Mouse (Mus musculus): ENCODE results near the gene Nr2f2.

Nr2f2 gene

DNA sequence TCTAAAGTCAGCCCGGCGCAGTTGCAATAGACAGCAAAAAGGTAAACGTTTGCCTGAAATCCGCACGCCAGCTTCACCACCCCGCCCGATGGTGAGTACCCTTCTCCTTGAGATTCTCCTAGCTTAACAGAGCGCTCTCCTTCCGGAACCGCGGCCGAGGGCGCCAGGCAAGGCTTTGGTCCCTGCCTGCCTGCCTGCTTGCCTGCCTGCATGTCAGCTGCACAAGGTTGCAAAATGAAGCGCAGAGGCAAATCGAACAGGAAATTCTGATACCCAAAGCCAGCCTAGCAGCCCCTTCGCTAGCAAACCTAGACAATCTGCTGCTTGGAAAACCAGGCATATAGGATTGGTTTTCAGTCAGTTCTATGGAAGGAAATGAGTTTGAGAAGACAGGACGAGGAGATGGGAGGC, 1.1 kb downstream of the Nr2f2 start:
- in situ Hi-C loops (cut with MboI), result no loop called here

DNA sequence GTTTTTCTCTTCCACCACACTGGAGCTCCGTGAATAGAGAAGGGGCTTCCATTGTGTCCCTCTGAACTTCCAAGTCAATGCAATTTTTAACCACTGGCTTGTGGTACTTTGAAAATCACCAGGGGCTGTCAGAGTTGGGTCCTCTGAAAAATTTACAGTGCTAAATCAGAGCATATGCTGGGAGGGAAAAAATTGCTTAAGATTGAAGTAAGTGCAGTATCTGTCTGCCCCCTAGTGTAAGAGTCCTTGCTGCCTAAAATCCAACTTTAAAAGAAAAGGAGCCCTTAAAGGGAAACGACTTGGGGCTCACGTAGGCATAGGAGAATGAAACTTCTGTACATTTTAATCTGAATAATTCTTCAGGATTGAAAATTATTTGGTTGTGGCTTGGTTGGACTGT, 1.7 kb downstream of the Nr2f2 start:
- in situ Hi-C loops (cut with MboI), result no loop called here

DNA sequence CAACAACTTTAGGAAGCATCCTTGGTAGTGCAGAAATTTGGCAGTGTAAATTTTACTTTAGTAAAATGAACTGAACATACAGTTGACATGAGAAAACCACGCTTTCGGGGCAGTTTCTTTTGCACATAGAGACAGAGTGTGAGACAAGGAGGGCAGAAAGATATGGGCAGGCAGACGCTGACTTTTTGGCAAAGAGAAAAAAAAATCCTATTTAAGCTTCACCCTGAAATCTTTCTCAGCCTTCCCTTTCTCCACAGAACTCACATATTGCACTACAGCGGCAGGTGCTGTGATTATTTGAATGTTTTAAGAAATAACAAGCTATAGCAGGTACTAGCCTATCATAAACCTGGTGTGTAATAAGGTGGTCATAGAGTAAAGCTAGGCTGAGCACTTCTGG, 3.2 kb downstream of the Nr2f2 start:
- in situ Hi-C loops (cut with MboI), result no loop called here

DNA sequence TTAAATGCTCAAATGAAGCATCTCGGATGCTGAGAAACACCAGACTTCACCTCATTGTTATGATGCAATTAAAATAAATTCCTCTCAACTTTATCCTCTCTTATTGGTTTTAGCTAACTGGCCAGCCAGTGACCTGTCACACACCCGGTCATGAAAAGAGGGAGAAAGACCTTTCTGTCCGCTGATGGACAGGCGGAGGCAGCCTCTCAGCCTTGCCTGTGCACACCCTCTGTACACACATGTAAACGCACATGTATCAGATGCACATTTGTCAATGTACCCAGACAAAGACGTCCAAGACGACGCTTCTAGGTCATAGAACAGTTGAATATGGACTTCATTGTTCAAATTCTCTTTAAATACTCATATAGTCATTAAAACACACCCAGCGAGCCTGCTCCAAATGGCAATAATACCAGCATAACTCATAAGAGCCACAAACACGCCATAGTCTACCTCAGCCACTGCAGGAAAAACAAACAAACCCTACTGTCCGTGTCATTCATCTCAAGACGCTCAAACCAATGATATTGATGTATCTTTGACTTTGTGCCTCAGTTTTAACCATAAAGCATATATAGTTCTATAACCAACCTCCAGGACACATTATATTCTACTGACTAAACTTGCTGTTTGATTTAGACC, 3.9 kb downstream of the Nr2f2 start:
- in situ Hi-C loops (cut with MboI), result no loop called here

DNA sequence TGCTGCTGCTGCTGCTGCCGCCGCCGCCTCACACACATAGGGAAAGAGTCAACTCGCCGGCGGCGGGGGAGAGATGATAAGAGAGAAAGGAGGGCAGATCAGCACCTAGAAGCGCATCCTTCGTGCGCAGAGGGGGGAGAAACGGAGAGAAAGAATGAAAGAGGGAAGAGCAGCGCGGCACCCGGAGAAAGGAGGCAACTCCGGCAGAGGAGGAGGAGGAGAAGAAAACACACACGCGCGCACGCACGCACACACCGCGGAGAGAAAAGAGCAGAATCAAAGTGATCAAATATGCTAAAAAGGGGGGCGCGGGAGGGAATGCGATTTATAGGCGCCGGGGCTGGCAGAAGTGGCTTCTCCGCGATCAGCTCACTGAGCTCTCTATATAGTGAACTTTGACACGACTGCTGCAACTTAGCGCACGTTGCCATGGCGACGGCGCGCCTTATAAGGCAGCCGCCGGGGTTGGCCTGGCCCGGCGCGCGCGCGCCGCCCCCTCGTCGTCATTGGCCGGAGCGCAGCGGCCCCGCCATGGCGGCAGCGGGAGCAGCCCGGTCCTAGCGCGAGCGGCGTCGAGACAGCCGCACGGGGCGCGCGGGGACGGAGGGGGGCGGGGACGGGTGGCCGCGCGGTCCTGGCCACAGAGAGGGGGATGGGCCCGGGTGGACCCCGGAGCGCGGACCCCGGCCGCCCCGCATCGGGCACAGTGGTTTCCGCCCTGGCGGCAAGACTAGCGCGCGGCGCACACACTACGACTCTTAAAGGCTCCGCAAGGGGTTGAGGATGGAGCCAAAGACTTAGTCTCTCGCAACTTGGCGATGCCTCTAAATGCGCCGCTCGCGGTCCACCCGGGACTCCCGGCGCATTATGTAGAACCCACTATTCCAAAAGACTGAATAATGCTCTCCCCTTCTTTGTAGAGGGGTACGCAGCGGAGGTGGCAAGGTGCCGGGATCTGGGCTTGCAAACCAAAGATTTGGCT, 4.9 kb downstream of the Nr2f2 start:
- in situ Hi-C loops (cut with MboI), result no loop called here

DNA sequence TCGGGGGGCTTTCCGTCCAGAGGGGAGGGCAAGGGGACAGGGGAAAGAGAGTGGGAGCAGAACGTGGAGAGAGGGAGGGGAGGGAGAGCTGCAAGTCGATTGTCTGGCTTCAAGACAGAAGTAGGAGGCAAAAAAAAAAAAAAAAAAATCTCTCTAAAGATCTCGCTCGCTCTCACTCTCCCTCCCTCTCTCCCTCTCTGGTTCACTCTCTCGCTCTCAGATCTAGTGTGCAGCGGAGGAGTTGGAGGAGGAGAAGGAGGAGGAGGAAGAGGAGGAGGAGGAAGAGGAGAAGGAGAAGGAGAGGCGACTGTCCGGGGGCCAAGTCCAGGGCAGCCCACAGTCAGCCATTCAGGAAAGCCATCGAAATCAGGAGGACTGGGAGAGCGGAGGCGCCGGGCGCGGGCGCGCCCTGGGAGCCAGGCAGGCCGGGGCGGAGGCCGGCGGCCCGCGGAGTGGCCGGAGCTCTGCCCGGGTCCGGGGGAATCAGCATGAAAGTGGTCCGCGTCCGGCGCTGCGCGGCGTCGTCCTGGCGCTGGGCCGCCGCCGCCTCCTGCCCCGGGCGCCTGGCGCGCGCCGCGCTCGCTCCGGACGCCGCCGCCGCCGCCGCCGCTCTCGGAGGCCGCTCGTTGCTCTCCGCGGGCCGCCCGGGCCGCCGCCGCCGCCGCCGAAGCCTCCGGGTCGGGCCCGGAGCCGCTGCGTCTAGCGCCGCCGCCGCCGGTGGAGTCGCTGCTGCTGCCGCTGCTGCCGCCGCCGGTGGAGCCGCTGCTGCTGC, 5.7 kb downstream of the Nr2f2 start:
- in situ Hi-C loops (cut with MboI), result no loop called here

DNA sequence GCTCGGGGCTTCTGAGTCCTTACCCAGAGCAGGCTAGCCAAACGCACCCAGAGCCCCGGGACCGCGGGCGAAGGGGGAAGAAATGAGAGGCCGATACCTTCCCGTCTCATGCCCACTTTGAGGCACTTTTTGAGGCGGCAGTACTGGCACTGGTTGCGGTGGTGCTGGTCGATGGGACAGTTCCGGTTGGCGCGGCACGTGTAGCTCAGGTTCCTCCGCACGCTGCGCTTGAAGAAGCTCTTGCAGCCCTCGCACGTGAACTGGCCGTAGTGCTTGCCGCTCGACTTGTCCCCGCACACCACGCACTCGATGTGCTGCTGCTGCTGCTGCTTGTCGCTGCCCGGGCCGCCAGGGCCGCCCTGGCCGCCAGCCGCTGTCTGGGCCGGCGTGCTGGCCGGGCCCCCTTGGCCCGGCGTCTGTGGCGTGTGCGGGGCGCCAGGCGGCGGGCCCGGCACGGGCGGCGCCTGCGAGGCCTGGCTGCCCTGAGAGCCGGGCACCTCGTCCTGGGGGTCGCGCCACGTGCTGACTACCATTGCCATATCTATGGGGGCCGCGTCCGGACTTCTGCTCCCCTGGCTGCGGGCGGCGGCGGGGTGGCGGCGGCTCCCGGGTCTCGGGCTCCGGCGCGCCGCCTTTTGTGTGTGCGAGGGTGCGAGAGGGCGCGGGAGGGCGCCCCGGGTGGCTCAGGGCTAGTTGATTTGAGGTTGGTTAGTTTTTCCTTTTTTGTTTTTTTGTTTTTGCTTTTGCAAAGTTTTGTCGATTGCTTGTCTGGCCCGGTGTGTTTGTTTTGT, 6.5 kb downstream of the Nr2f2 start:
- in situ Hi-C loops (cut with MboI), result no loop called here

DNA sequence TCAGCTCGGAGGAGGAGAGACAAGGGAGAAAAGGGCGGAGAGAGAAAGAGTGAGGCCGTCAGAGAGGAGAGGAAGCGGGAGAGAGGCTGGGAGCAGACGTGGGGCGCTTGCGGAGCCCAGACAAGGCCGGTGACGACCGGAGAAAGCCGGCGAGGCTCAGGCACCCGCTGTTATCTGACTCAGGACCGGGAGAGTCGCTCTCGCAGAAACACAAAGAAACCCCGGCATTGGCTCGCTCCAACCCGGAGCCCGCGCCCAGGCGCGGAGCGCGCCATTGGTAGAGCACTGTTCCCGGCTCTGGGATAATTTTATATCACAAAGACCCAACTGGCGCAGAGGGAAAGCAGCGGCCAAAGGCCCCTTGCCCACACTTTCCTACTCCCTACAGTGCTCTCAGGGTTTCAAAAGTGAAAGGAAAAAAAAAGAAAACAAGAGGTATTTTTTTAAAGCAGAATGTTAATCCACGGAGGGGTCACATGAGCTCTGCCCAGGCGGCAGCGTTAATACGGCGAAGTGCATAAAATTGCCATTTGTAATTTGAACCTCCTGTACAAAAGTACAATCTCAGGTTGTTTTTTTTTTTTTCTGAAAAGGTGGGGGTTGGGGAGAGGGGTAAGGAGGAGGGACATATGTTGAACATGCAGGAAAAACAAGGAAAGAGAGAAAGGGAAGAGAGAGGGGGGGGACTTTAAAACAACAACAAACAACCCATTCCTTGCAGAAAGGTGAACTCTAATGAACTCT, 7.5 kb downstream of the Nr2f2 start:
- in situ Hi-C loops (cut with MboI), result no loop called here

DNA sequence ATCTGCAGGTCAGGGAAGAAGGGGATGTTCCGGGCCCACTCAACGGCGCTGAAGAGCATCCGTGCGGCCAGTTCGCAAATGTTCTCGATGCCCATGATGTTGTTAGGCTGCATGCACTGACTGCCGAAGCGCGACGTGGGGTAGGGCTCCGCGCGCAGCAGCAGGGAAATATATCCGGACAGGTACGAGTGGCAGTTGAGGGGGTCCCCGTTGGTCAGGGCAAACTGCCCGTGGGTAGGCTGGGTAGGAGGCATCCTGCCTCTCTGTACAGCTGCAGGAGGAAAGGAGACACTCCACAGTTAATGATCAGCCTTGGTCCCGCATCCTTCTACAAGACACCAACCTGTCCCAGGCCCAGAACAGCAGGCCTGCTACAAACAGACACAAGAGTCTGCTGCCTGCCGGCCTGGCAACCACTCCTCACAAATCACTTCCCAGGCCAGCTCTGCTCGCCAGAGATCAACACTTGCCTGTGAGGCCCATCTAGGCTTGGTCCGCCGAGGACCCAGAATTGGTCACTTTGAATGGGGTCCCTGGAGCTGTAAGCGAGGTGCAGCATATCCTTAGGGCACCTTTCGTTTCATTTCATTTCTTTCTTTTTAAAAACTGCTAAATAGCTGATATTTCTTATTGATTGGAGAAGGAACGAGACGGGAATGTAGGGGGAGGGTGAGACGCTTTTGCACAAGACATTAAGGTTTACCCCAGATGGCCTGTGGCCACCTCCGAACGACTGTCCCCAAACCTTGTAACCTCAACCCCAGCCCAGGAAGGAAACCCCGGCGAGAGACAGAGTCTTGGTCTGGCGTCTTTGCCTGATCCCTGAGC, 8.3 kb downstream of the Nr2f2 start:
- in situ Hi-C loops (cut with MboI), result no loop called here

DNA sequence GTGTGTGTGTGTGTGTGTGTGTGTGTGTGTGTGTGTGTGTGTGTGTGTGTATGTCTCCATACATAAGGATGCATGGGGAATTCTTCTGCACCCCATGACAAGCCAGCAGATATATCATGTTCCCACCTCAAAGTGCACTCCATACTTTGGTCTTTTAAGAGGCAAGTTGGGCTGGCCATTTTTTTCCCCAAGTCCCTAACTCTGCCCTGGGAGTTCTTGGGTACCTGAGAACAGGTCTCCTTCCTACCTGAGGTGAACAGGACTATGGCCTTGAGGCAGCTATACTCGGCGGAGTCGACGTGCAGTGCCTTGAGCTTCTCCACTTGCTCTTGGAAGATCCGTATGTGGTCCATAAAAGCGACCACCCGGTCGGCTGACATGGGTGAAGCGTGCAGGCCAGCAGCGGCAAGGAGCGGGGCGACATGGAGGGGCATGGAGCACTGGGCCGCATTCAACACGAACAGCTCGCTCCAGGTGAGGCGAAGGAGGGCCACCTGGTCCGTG, 9.0 kb downstream of the Nr2f2 start:
- in situ Hi-C loops (cut with MboI), result no loop called here

DNA sequence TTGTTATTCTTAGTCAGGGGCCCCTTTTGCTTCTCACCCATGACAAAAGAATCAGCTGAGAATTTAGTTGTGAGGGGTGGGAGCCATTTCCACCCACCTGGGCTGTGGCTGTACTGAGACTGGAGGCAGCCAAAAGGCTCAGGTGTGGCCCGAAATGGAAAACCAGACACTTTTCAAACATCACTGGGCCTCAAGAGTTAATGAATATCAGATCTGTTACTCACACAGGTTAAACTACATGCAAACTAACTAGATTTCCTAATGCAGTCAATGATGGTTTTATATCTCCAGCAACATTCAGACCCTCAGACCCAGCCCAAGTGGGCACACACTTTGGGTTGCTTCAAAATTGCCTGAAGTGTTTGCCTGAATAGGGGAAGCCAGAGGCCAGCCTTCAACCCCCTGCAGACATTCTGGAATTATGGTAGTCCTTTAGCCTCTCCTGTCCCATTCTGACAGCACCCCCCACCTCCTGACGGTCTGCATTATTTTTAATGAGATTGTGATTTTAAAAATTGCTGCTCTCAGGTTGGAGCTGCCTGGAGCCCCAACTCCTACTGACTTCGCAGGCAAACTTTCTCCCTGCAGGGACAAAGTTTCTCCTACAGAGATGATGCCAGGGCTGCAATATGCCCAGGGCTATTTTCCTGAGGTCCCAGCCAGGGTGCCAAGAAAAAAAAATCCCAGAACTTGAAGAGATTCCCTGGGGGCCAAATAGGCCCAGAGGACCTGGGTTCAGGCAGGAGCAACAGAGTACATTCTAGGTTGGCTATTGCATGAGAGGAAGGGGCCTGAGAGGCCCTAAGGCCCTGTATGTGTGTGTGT, 9.6 kb downstream of the Nr2f2 start:
- in situ Hi-C loops (cut with MboI), result no loop called here

DNA sequence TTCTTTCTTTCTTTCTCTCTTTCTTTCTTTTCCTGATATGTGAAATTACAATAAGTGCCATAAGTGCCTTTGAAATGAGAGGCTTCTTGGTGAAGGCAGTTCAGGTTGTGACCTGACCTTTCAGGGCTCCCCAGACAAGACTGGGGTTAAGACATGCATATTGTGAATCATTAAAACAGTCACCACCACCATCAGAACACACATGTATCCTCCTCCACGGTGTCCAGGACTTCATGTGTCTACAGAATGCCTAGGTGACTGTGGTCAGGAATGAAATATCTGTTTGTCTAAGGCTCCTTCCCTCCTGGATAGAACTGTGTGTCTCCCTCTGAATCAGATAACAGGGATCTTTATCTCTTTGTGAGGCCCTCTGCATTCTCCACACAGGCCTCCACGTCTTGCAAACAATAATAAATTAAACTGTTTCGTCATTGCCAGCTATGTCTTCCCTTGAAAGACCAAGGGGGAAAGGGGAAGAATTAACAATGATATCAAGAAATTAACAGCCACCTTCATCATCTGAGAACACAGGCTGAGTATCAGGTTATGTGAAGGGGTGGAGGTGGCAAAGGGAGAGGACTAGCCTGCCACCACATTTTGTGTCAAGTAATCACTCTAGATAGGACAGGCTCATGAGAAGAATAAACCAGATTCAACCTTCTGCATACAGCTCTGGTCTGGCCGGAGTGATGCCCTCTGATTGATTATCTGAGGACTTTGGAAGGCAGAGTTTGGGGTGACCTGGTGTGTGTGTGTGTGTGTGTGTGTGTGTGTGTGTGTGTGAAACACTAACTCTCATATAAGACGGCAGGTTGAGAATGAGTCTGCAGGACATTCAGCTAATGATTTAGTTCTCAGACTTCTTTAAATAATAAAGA, 10.6 kb downstream of the Nr2f2 start:
- in situ Hi-C loops (cut with MboI), result no loop called here

DNA sequence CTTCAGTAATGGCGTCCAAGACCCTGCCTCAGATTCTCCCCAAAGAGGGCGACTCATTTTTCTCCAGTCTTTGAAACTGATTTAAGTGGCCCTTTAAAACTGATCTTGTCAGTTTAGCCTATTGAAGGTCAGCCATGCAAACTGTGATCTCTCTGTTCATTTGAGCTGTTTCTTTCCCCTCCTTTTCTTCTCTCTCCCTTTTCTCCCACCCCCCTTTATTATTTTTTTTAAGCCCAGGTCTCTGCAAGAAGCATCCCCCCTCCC, 11.2 kb downstream of the Nr2f2 start:
- in situ Hi-C loops (cut with MboI), result no loop called here

DNA sequence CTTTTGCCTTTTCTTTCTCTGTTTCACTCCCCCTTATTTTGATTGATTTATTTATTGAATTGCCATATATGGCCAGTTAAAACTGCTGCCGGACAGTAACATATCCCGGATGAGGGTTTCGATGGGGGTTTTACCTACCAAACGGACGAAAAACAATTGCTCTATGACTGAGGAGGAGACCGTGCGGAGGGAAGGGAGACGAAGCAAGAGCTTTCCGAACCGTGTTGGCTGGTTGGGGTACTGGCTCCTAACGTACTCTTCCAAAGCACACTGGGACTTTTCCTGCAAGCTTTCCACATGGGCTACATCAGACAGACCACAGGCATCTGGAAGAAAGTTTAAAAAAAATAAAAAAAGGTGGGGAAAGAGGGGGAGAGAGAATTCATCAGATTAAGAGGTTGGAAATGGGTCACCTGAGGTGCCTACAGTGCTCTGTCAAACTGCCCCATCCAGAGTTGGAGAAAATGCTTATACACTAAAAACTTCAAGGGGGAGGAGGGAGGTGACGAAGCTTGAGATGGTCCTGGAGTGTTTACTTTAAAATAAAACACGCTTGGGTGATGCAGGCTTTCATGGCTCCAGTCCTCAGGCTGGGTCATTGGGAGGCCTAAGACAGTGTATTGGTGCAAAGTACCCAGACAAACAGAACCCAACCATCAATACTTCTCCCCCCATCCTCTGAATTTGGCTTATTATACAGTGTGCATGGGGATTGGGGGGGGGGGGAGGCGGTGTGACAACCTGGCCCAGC, 11.8 kb downstream of the Nr2f2 start:
- in situ Hi-C loops (cut with MboI), result no loop called here

DNA sequence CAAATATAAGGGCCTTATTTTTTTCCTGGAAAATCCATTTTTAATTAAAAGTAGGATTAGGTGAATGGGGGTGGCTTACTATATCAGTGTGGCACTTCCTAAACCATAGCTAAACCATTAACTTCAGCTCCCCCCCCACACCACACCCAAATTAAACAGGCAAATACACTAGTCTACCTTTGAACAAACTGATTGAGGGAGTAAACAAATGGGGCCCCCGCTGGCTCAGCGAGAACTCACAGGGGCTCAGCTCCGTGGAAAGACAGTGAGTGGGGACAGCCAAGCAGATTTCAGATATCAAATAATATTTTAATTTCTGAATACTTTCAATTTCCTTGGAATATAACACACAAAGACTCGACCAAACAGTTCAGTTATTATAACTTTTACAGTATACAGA, 13.4 kb downstream of the Nr2f2 start:
- in situ Hi-C loops (cut with MboI), result no loop called here

DNA sequence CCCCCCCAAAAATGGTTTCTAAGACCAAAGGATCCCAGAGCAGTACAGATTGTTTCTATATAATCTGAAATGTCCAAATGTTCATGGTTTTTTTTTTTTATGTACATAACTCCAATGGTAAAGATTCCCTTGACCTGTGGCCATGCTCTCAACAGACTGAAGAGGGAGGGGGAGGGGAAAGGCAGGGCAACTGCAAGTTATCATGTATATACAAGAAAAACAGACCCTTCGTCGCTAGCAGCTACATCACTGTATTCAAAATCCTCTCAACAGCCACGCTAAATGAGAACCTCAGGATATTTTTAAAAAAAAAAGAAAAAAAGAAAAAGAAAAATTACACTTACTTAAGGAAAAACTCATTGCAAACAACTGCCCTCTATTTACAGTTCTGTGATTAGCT, 13.9 kb downstream of the Nr2f2 start:
- in situ Hi-C loops (cut with MboI), result no loop called here

DNA sequence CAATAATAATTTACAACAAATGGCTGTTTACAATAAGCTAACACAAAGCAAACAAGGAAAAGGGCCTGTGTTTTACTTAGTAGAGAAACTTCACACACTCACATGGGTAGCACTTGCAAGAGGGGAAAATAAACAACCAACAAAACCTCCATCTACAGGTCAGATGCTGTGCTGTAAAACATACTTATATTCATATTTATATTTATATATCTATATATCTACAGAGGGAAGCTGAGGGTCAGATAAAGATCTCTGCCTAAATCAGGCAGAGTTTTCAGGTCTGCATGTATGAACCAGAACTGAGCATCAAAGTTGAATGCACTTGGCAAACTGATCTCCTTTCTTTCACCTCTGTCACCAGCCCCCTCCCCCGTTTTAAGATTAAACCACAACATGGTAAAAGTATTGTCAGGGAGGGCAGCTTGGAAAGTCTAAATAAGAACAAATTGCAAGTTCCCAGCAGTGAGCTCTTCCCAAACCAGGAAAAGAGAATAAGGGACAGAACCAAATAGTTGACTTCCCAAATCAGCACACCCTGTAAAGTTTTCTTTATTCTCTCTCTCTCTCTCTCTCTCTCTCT, 14.5 kb downstream of the Nr2f2 start:
- in situ Hi-C loops (cut with MboI), result no loop called here
